Mouse (Mus musculus): ENCODE data around the gene Speg.

DNA sequence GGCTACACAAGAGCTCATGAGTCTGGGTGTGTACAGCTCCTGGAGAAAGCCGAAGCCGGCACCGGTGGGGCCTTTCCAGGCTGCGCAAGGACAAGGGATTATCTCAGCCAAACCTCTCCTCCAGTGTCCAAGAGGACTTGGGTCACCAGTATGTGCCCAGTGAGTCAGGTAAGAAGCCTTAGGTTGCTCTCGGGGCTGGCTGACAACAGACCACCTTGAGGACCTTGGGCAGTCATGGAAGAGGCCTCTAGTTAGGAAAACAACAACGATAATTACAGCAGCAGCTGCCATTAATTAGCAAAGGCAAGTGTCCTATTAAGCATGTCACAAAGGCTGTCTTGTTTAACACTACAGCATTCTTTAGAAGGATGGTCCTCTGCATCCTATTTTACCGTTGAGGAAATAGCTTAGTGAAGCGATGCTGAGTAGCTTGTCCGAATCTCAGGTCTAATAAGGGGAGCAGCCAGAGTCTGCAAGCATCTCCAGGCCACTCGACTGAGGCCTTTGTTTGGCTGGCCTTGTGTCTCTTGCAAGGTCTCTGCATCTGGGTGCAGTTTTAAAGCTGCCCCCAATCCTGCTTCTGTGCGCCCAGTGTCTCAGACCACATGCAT is 48.8 kb downstream of the Speg start:
- TF ChIP-seq POLR2A (IDR thresholded peaks at IDR 0.05; ENCODE audit: low read depth, low read length) (no peak), CTCF (IDR thresholded peaks at IDR 0.05; ENCODE audit: extremely low read depth, insufficient read depth, insufficient read length, insufficient replicate concordance) (no peak)

Data from spleen, adult 2 months (tissue).